Mouse (Mus musculus): ENCODE measurements around the gene Nebl.

Gene Nebl

DNA sequence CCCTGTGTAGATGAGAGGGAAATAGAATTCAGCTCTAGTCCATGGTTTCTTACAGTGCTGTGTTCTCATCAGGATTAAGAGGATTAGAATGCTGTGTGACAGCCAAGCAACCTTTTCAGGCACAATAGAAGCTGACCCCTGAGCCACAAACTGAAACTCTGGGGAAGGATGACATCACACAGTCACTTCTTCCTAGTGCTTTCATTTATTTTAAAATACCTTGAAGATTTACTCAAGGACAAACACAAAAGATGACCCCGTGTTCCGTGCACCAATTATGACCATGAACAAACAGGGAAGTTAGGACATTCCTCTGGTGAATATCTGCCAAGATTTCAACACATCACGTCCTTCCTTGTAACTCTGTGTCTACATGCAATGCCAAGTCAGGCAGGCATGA, 121.0 kb downstream of the Nebl start:
- DNase-seq, result peak; percentile 55

DNA sequence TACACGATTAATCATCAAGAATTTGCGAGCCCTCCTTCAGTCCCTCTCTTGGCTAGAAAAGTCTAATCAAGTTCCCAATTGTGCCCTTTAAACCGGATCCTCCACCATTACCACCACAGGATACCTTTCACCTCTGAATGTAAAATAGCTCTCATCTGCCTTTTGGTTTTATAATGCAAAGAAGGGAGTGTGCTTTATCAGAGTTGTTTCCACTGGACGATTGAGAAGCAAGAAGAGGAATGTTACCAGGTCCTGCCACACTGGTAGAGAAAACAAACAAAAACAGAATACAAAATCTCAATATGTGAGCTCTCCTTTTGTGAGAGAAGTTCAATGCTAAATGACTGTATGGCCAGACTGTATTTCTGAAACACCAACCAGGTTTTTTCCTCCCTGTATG, 127.7 kb downstream of the Nebl start:
- DNase-seq, result no peak

DNA sequence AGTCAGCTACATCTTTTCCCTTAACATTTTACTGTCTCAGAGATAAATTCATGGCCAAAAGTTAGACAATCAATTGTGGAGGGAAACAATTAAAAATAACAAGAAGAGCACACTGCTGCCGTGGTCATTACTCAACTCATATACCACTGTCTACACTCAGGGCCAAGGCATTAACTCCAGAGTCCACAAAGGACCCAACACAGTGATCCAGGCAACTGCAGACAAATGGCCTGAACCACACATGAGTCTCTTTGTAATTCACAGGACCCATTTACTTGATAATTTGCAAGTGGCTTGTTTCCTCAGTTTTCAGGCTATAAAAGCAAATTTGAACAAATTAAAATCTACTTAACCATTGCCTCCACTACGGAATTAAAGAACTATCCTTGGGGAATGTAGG, 130.6 kb downstream of the Nebl start:
- no peak for DNase-seq

DNA sequence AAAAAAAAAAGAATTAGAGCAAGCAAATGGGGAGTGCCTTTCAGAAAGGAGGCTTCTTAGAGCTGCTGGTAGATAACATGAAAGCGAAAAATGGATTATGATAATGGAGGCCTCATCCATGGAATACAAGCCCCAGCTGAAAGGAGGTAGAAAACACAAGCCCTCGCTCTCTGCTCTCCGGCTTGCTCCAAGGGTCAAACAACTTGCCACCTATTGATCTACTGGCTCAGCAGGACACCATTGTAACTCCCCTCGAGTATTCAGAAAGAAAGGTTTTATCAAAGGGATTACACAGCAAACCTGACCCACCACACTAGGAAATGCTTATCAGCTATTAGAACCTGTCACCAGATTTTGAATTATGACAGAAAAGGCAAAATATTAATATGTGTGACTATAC, 131.4 kb downstream of the Nebl start:
- no peak for DNase-seq

DNA sequence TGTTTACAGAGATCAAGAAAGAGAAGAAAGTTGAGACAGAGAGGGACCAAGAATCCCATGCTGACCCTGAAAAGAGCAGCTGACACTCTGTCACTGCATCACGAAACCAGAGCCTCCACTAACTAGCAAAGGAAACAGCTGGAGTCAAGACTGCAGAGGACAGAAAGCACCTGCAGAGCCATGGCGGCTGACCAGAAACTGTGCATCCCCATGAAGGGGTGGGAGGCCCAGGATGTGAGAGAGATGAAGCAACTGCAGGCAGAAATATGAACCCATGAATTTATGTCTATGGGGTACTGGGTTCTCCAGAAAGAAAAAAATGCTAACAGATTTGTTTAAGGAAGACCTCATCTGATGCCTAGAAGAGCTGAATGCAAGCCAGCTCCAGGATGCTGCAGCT, 133.3 kb downstream of the Nebl start:
- no peak for DNase-seq

DNA sequence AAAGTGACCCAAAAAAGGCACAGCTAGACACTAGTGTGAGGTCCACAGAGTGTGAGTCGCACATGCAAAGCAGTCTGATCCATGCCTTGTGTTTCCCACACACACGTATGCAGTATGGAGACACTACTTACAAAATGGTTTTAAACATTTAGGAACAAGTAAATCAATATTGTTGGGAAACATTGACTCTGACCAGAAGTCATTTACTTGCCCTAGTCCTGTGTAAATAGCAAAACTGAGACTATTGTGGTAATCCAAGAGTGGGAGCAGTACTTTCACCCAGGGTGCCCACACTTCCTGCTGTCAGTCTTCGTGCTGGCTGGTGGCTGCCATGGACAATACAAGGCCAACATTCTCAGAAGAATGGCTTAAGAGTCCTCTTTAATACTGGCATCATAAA, 141.6 kb downstream of the Nebl start:
- no peak for DNase-seq

DNA sequence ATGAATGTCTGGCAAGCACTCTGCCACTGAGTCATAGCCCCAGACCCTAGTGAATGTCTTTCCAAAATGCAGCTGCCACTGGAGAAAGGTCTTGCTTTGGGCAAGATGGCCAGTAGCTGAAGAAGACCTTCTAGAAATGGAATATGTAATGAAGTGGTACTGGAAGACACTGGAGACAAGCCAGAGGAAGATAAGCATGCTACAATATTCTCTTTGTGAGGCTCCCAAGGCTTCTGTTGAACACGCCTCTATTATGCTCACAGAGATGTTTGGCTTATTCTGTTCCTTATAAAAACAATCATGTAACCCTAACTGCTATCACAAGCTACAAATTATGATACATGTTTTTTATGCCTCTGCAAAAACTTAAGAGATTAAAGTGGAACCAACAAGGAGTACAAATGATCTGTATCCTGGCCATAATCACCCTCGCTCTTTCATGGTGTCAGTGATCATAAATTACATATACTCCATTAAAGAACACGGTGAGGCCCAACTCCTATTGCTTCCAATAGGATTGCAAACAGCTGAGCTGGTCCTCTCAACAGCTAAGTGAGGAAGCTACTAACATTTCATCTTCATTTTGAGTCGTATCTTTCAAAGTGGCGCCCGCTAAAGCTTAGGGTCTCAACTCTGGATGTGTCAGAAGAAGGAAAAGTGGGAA, 145.8 kb downstream of the Nebl start:
- peak; percentile 16 for DNase-seq

DNA sequence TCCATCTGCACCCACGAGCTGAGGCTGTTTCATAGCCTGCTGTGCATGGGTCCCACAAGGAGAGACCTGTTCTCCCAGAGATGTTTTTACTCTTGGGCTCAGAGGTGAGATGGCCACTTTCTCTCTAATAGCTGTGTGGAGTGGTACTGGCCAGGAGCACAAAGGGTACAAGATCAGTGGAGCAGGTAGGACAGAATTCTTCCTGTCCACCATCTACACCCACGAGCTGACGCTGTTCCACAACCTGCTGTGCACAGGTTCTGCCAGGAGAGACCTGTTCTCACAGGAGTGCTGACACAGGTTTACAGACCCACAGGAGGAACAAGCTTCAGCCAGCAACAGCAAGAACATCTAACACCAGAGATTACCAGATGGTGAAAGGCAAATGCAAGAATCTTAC, 155.6 kb downstream of the Nebl start:
- DNase-seq, result no peak

DNA sequence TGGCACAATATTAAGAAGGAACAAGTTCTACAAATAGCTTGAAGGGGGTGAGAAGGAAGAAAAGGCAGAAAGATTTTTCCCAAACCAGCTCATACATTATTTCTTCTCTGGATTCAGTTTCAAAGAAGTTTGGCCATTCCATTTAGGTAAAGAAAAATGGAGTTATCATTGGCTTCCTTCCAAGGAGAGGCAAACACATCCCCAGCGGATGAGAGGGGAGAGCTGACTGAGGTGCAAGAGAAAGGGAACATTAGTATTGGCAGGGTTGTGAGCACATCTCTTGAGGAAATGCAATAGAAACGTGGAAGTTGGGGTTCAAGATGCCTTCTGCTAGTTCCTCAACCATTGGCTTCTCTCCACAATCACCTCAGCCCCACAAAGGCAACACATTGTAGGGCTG, 159.5 kb downstream of the Nebl start:
- DNase-seq, result no peak

DNA sequence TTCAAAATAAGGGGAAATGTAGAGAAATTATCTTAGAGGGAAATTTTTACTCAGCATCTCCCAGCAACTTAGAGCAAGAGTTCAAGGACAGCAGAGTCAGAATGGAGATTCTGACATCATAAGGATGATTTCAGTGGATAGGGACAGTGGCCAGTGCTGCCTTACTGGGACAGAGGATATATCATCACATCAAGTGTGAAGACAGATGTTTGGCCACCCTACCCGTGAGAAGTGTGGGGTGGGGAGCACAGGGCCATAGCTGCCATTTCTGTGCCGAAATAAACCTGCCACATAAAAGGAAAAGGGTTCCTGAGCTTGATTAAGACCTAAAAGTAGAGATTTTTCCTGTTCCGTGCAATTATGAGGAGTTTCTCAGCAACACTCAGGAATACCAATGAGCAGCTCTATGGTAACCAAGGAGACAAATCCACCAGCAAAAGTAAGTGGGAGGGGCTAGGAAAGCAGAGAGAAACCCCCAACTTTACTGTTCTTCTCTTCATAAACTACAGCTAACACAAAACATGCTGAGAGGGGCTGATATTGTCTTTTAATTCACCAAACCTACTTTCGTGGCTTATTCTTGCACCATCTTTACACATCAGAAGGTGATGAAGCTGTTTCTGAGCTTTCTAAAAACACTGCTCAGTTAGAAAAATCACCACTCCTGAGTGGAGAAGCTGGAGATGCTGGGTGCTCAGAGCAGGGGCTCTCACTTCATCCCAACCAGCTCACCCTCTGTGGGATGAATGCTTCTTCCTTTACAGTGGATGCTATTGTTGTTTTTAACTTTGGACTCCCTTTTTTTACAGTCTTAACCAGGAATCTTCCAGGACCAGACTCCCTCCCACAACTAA, 172.1 kb downstream of the Nebl start:
- no peak for DNase-seq

DNA sequence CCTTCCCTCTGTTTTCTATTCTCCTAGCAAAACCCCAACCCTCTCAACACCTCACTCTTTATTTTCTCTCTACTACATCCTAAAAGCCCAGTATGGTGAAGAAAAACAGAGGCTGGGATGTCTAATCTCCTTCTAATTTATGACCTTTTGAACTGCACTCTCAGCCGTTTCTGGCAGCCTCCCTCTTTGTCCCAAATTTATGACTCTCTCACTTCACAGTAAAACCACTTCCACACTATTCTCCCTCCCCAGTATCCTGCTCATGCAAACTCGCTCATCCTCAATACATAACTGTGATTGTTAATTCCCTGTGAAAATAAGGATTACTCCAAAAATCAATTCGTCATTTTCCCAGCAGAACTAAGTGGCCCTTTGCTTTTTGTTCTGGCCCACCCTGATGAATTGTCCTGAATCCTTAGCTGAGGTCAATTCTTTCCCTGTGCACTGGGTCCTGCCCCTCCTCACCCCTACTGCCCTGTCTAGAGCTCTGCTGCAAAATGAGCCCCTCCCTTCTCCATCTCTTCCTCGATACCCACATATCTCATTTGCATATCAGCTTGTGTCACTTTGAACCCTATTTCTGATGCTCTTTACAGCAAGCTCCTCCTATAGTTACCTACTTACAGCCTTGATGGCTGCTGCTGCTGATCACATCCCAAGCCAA, 181.2 kb downstream of the Nebl start:
- no peak for DNase-seq

DNA sequence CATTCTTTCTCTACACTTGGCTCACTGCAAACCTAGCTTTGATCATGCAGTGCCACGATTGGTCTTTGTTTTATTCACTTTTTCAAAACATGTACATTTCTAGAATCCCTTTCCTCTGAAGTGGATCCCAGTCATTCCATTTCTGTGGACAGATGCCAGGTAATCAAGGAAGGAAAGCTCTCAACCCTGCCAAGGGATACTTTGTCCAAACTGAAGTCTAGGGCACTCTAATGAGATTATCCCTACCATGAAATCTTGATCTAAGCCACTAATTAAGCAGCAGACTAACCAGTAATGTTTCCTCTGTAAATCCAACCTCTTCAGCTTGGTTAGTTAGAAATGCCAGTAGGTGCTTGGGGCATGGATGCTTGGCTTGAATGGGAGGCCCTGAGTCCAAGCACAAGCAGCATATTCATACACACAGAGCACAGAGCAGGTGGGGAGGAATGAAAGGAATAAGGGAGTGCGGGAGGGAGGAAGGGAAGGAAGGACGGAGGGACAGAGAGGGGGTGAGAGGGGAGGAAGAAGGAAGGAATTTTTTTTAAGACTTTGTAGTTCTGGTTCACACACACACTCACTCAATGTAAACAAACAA, 184.8 kb downstream of the Nebl start:
- DNase-seq, result peak; percentile 17

DNA sequence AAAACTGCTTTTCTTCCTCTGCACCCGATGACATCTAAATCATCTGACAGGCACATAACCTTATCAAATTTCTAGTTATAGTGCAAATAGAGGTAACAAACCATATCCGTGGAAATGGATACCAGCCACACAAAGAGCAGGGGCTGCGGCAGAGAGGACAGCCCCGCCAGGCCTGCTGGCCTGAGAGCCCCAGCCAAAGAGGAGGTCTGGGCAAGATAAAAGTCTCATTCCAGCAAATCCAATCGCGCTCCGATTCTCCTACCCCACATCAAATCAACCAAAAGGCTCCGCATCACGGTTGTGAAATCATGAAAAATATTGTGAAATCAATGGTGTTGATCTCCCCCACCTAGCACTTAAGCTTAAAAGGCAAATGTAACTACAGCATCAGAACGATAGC, 191.5 kb downstream of the Nebl start:
- peak; percentile 46 for DNase-seq

DNA sequence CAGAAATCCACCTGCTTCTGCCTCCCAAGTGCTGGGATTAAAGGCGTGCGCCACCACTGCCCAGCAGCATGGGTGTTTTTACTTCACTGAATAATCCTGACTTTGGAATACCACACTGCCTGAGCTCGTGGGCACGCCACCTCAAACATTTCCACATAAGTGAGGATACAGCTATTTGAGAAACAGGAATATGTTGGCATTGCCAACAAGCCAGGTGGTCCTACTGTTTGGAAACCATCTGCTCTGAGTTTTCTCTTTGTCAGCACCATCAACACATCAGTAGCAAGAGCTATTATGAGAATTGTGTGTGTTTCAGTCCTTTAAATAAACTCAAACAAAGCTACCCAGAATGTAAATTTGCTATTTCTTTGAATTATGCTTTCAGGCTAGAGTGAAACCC, 192.8 kb downstream of the Nebl start:
- no peak for DNase-seq

DNA sequence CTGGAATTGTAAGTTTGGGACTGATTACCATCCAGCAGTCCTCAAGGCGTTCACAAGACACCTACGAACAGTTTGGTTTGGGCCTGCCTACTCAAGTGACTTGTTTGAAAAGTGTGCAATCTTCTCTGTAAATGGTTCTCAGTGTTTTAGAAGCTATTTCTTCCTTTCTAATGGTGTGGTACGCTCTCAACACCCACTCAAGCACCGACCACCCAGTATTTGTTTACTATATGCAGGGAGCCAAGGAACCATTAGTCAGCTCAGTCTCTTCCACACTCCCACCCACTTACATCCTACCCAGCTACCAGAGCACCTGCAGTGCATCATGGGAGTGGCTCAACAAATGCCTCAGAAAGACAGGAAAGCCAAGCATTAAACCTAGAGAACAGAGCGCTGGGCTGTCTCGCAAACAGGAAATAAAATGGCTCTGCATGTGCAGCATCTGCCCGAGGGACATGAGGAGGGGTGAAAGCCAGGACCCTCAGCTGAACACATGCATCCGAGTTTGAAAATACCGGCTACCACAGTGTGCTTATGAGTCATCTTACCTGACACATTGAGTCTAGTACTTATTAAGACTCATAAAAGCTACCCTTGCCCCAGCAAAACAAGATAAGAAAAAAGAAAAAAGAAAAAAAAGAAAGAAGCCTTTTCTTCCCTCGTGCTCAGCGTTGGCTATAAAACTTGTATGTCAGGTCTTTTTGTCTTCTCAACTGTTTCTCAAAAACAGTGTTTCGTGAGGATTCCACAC, 199.7 kb downstream of the Nebl start:
- DNase-seq, result no peak

DNA sequence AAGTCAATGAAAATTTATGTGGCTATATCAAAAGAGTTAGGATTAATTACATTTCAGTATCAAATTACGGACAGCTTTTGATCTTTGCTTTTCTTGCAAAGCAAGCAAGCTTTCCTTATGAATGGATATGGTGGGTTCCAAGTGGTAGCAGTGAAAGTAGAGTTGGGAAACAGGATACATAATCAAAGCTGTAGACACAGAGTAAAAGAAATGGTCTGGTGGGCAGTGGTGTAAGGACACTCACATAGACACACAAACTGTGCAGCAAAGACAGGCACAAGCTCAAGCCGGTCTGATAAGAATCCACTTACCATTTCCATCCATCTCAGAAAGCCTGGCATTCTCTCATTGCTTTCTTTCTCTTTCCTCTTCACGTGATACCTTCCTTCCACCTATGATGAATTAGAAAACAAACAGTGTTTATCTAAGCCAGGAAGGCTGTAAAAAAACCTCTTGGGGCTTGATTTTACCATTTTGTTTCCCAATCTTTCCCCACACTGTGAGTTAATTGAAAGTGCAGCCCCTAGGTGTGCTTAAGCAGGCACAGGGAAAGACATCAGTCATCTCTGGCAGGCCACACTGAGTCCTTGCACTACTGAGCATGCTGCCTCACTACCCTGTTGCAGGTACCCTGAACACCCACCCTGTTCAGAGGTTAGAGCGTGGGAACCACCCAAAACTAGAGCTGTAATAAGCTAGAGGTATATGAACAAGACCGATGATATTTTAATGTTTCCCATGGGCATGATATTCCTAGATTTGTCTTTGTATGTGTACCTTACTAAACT, 205.3 kb downstream of the Nebl start:
- no peak for DNase-seq

DNA sequence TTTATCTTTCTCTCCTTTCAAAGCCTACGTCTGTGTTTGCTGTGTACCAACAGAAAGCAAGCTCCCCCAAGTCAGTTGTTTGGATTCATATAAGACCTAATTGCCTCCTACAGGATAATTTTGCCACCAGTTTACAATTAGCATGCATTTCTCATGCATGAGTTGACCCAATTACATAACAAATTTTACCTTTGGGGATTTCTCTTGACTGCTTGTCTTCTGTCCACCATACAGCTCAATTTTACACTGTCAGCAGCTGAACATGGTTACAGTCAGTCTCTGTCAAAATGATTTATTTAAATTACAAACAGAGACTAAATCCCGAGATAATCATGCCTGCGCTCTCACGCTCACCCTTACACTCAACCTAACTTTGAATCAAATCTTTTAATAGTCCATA, 206.1 kb downstream of the Nebl start:
- DNase-seq, result no peak

DNA sequence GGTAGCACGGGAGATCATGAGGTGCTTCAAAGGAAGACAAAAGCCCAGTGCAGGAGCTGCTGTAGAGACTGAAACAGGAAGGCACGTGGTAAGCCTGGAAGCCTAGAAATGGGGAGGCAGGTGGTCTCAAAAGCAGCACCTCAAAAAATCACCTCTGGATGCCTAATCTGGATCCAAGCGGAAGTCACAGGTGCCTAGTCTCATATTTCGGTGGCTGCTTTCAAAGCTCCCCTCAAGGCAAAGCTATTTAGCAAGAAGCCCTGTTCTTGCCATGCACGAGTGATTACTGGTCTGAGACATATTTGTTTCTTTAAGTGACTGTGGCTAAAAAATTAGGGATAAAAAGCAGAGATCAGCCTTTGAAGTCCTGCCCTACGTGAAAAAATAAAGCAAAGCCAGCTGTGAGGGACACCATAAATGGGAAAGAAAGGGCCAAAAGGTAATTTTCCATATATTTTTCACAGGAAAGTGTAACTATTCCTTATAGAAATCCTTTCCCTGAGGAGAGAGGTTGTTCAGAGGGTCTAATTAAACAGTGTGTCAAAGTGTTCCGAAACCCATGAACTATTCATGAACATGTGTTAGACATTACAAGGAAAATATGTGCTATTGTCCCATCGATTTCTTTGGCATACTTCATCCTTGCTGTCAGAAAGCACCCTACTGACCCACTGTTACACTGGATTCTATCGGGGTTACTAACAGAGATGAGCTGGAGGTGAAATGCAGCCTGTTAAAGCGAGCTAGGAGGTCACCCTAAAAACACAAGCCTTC, 206.9 kb downstream of the Nebl start:
- no peak for DNase-seq

DNA sequence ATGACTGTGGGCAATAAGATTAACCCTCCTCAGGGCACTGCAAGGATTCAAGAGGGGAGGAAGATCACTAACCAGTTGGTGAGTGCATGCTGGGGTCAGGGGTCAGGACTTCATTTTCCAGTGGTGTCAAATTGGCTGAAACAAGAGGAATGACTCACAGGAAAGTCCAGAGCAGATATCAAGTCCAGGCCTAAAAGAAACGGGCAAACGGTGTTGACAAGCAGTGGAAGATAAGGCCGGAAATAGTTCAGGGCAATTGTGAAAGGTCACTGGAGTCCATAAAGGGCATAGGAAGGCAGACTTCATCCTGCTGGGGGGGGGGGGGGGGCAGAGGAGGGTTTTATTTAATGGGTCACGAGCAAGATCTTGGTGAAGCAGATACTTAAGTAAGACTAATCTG, 207.5 kb downstream of the Nebl start:
- no peak for DNase-seq

DNA sequence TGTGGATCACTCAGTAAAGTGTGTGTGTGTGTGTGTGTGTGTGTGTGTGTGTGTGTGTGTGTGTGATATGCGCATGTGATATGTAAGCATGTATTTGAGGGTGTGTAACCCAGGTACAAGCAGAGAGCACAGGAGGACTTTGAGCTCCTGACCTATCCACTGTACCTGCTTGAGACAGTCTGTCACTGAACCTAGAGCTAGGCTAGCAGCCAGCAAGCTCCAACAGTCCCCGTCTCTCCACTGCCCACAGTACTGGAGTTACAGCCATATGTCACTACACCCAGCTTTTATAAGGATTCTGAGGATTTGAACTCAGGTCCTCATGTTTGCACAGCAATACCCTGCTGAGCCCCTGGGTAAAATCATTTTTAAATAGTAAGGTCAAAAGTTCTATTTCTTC, 215.6 kb downstream of the Nebl start:
- DNase-seq, result no peak

DNA sequence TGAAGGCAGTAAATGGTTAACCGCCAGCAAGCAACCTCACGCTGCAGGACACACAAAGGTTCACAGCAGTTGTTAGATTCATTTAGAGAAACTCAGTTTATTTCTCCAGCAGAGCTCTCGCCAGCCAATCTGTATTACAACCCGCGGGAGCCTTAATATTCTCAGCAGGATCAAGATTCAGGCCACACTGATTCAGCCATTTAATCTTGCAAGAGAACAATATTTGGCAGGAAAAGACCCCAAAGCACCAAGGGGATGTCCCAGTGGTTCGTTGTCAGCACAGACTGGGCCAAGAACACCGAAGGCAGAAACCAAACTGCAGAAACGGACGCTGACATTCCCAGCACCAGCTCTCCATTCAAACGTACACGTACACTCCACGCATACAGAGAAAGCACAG, 216.5 kb downstream of the Nebl start:
- DNase-seq, result no peak

All from lung, postnatal 36 days (tissue).